Mouse (Mus musculus): ENCODE results near the gene Asb18. TPM values are rescaled to one million over a fixed set of nuclear protein-coding genes. Genes with fewer than 3 reads are reported as not detected.
A peak's percentile ranks its signal among the peaks of the same experiment; 100 is the strongest.

Asb18 gene
- polyA plus RNA-seq, 1 experiment from 2014 or later, result 0.62 TPM

DNA sequence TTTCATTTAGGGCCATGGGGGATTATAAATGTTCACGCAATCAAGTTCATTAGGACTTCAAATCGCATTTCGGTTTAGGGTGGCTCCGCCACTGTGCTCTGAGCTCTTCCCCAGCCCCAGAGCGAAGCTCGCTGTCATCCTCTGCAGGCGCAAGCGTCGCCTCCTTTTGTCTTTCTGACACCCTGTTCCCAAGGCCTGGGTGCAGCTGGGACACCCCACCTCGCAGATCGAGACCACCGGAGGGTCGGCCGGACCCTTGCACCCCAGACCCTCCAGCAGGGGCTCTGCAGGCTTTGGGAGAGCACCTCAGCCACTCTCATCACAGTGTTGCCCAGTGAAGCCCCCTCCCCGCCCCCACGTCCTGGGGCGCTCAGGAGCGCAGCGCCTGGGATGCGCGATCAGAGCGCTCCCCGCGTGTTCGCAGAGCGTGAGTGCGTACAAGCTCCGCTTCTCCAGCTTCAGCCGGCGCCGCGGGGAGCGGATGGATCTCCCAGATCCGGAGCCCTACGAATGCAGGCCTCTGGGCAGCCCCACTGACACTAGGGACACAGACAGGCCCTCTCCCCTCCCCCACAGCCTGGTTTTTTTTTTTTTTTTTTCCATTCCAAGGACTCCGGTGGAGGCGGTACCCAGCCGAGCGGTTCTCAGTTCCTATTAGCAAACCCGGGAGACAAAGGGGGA, 72.6 kb downstream of the Asb18 start:
- H3K36me3 ChIP-seq (ENCODE audit: control insufficient read depth, insufficient read depth, low read length), result no peaks in the 10 kb centered on the region
- H3K4me2 ChIP-seq (ENCODE audit: low read depth, low read length), result peak overlapping the region; percentile 67
- peak overlapping the region; percentile 31 for H3K4me3 ChIP-seq (ENCODE audit: low read depth, low read length)
- H3K27ac ChIP-seq (ENCODE audit: low read depth, low read length), result peak overlapping the region; percentile 73
- peaks cover 15% of the 10 kb centered on the region for H3K4me1 ChIP-seq (ENCODE audit: control insufficient read depth, insufficient read depth, low read length)
- H3K27me3 ChIP-seq (ENCODE audit: control insufficient read depth, insufficient read depth, low read length), result peaks cover 14% of the 10 kb centered on the region
- H3K9me3 ChIP-seq (ENCODE audit: control insufficient read depth, low read length), result no peaks in the 10 kb centered on the region
- H3K9ac ChIP-seq (replicated peaks; ENCODE audit: low read depth, low read length), result peak overlapping the region; percentile 37
- under 1% methylated on average over 40 of the region's 40 CpGs for WGBS
- peak; percentile 55; the same call in 1 of the 2 replicates for ATAC-seq (ENCODE audit: low read depth)

DNA sequence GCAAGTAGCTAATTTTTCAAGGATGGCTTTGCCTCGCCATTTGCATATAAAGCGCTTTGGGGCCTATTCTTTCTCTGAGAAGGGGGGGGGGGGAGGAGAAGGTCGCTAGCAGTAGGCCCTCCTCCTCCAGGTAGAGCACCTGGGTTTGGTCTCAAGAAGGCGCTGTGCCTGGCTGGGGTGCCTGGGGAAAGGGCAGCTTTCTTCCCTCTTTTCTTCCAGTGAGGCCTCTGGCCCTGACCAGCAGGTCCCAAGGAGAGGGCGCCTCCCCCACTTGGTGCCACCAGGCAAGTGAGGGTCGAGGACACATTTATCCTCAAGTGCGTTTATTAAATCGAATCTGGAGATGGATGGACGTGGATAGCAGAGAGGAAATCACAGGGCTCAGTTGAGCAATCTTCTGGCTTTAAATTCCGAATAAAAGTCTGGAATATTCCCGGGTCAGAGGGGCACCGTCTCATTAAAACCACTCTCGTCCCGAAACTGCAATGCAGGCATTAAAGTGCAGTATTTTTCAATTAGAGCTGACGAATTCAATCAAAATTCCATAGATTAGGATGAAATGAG, 73.4 kb downstream of the Asb18 start:
- Histone ChIP-seq H3K36me3 (ENCODE audit: control insufficient read depth, insufficient read depth, low read length) (no peaks in the 10 kb centered on the region), H3K9ac (replicated peaks; ENCODE audit: low read depth, low read length) (no peak overlapping the region), H3K4me2 (ENCODE audit: low read depth, low read length) (peak overlapping the region; percentile 67), H3K27me3 (ENCODE audit: control insufficient read depth, insufficient read depth, low read length) (peaks cover 13% of the 10 kb centered on the region), H3K4me3 (ENCODE audit: low read depth, low read length) (no peak overlapping the region), H3K9me3 (ENCODE audit: control insufficient read depth, low read length) (no peaks in the 10 kb centered on the region), H3K4me1 (ENCODE audit: control insufficient read depth, insufficient read depth, low read length) (peaks cover 15% of the 10 kb centered on the region), H3K27ac (ENCODE audit: low read depth, low read length) (no peak overlapping the region)
- 12% methylated on average over 15 of the region's 15 CpGs for WGBS
- ATAC-seq (ENCODE audit: low read depth), result no peak

DNA sequence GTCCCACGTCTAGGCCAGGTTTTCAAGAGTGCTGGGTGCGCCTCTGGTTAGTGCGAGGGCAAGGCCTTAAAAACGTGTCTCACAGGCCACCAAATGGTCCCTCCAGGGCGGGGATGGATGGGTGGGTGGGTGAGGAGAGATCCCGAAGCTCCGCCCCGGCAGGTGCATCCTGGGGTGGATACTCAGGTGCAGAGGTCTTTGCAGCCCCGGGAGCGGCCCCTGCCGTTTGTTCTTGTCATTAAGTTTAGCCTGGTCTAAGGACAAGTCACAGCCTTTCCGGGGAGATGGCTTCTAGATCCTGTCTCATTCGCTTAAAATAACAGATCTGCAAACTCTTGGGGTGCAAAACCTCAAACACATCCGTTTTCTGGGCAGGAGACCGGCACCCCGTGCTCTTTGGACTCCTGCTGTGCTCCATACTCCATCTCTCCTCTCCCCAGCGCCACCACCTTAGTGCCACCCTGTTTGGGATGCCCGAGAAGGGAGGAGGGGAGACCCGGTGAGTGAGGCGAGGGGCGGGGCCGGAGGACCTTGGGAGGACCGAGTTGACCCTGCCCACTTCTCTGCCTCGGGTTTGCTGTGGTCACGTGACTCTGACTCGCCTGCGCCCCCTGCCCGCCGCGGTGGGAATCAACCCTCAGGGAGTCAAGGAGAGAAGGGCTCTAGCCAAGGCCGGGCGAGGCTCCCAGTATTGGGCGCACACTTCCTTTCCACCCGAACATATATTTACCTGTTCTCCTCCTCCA, 74.3 kb downstream of the Asb18 start:
- H3K36me3 ChIP-seq (ENCODE audit: control insufficient read depth, insufficient read depth, low read length), result no peaks in the 10 kb centered on the region
- H3K4me2 ChIP-seq (ENCODE audit: low read depth, low read length), result peak overlapping the region; percentile 0; the same call in 1 of the 2 replicates
- peaks cover 15% of the 10 kb centered on the region for H3K4me1 ChIP-seq (ENCODE audit: control insufficient read depth, insufficient read depth, low read length)
- 5% methylated on average over 33 of the region's 34 CpGs for WGBS
- no peak overlapping the region for H3K4me3 ChIP-seq (ENCODE audit: low read depth, low read length)
- H3K27me3 ChIP-seq (ENCODE audit: control insufficient read depth, insufficient read depth, low read length), result peaks cover 12% of the 10 kb centered on the region
- no peak overlapping the region for H3K27ac ChIP-seq (ENCODE audit: low read depth, low read length)
- no peaks in the 10 kb centered on the region for H3K9me3 ChIP-seq (ENCODE audit: control insufficient read depth, low read length)
- ATAC-seq (ENCODE audit: low read depth), result 0 out of 2 replicates have a peak, but pooled peaks have one; percentile 13
- H3K9ac ChIP-seq (replicated peaks; ENCODE audit: low read depth, low read length), result no peak overlapping the region

DNA sequence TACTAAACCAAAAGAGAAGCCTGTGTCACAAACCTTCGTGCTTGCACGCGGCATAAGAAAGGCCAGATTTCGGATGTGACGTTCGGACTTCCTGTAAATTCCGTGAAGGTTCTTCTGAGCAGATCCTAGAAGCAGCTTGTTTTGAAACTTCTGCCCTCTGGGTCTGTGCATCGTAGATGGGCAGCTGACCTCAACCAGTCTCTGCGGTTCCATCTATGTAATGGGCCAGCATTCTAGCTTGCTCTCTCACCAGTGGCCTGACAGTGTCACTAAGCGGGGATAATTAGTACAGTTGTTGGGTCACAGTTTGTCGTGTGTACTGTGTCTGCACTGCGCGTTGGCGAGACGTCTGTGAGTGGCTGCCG, 74.9 kb downstream of the Asb18 start:
- H3K36me3 ChIP-seq (ENCODE audit: control insufficient read depth, insufficient read depth, low read length), result no peaks in the 10 kb centered on the region
- WGBS, result 44% methylated on average over 16 of the region's 16 CpGs
- peaks cover 14% of the 10 kb centered on the region for H3K27me3 ChIP-seq (ENCODE audit: control insufficient read depth, insufficient read depth, low read length)
- no peak overlapping the region for H3K4me3 ChIP-seq (ENCODE audit: low read depth, low read length)
- no peak overlapping the region for H3K9ac ChIP-seq (replicated peaks; ENCODE audit: low read depth, low read length)
- H3K4me1 ChIP-seq (ENCODE audit: control insufficient read depth, insufficient read depth, low read length), result peaks cover 15% of the 10 kb centered on the region
- H3K27ac ChIP-seq (ENCODE audit: low read depth, low read length), result no peak overlapping the region
- no peak overlapping the region for H3K4me2 ChIP-seq (ENCODE audit: low read depth, low read length)
- H3K9me3 ChIP-seq (ENCODE audit: control insufficient read depth, low read length), result no peaks in the 10 kb centered on the region
- no peak for ATAC-seq (ENCODE audit: low read depth)

DNA sequence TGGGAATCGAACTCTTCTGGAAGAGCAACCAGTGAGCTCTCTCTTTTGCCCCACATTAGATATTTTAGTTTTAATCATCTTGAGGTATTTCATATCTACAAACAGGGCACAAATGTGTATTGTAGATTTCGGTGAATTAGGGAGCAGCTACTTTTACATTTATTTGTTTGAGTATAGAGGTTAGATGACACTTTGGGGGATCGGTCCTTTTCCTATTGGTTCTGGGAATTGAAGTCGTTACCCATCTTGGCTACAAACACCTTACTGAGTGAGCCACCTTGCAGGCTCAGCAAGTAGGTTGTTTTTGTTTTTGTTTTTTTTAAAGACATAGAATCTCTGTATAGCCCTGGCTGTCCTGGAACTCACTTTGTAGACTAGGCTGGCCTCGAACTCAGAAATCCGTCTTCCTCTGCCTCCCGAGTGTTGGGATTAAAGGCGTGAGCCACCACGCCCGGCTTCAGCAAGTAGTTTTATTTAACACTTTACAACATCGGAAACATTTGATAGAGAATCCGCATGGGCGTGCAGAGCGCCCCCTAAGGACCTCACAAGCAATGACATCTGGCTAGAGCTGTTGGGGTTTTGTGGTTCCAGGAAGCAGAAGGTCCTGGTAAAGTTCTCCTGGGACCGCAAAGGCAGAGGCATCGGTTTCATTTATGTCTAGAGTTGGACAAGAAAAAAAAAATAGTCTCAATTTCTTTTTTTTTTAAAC, 75.4 kb downstream of the Asb18 start:
- Histone ChIP-seq H3K4me2 (ENCODE audit: low read depth, low read length) (no peak overlapping the region), H3K4me3 (ENCODE audit: low read depth, low read length) (no peak overlapping the region), H3K27me3 (ENCODE audit: control insufficient read depth, insufficient read depth, low read length) (peaks cover 11% of the 10 kb centered on the region), H3K4me1 (ENCODE audit: control insufficient read depth, insufficient read depth, low read length) (peaks cover 15% of the 10 kb centered on the region), H3K27ac (ENCODE audit: low read depth, low read length) (no peak overlapping the region), H3K36me3 (ENCODE audit: control insufficient read depth, insufficient read depth, low read length) (no peaks in the 10 kb centered on the region), H3K9me3 (ENCODE audit: control insufficient read depth, low read length) (no peaks in the 10 kb centered on the region), H3K9ac (replicated peaks; ENCODE audit: low read depth, low read length) (no peak overlapping the region)
- WGBS, result 45% methylated on average over 16 of the region's 16 CpGs
- ATAC-seq (ENCODE audit: low read depth), result no peak

DNA sequence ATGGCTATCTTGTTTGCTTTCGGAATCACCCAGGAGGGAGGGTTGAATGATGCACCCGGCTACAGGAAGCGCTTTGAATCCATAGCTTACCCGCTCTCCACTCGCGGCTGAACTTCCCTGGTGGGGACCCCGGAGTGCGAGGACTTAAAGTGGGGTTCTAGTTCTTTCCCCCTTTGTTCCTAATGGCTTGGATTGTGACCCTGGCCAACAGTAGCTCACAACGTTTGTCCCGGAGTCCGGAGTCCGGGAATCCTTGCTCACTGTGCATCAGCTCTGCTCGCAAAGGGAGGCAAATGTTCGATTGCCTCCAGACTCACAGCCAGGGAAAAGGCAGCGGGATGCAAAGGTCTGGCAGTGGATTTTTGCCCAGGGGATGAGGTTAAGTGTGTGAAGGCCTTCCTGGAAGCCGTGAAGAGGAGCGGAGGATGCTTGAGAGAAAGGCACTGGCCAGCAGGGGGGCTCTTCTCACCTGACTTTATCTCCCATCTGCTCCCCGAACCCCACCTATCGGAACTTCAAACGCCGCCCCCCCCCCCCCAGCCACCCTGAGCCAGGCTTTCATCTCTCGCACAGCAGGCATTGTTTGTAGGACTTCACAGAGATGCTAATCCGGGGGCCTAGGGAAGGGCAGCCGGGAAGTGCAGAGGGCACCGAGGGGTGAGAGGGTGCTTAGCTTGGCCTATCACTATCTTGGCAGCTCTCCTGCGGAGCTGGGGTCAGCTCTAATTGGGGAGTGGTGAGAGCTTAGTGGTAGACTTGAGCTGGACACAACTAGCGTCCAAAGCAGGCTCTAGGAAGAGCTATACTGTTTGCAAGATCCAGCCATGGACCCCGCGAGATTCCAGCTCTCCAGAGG, 78.7 kb downstream of the Asb18 start:
- H3K4me2 ChIP-seq (ENCODE audit: low read depth, low read length), result peak overlapping the region; percentile 19
- H3K27ac ChIP-seq (ENCODE audit: low read depth, low read length), result no peak overlapping the region
- no peak overlapping the region for H3K9ac ChIP-seq (replicated peaks; ENCODE audit: low read depth, low read length)
- H3K27me3 ChIP-seq (ENCODE audit: control insufficient read depth, insufficient read depth, low read length), result peaks cover 18% of the 10 kb centered on the region
- WGBS, result 2% methylated on average over 29 of the region's 29 CpGs
- no peak for ATAC-seq (ENCODE audit: low read depth)
- H3K36me3 ChIP-seq (ENCODE audit: control insufficient read depth, insufficient read depth, low read length), result no peaks in the 10 kb centered on the region
- no peaks in the 10 kb centered on the region for H3K9me3 ChIP-seq (ENCODE audit: control insufficient read depth, low read length)
- no peak overlapping the region for H3K4me3 ChIP-seq (ENCODE audit: low read depth, low read length)
- peaks cover 9% of the 10 kb centered on the region for H3K4me1 ChIP-seq (ENCODE audit: control insufficient read depth, insufficient read depth, low read length)

DNA sequence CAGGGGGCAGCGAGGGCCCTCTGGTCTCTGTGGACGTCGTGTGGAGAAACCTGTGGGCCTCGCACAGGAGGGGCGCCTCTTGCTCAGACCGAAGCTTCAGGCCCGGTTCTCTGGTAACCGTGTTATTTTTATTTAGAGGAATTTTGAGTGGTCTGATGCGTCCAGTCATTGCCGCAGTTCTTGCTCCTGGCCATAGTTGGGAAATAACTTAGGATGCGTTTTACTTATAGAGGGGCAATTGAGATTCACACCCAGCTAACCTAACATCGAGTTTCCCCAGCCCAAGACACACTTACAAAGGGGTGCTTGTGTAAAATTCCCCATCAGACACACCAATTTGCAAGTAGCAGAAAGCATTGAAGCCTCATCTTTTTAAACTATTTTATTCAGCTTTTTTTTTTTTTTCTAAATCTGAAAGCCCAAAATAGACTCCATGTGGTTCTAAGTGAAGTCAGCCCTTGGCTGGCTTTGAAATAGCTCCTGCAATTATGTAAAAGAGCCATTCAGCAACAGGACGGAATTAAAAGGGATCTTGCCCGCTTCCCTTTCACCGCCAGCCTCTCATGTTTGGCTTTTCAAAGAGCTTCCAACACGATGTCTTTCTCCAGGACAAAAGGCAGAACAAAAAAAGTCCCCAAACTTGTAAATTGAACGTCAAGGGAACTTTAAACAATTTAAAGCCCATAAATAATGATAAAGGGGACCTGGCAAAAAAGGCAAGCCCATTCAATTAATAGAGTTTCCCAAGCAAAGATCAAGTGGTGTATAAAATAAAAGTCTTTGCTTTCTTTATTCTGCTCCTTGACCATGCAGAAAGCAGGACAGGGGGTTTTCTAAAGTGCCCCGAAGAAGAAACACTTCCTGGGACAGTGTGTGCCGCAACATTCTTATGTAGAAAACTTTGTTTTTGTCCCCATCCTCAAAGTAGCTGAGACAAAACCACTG, 79.9 kb downstream of the Asb18 start:
- no peaks in the 10 kb centered on the region for H3K9me3 ChIP-seq (ENCODE audit: control insufficient read depth, low read length)
- H3K4me3 ChIP-seq (ENCODE audit: low read depth, low read length), result no peak overlapping the region
- no peak overlapping the region for H3K27ac ChIP-seq (ENCODE audit: low read depth, low read length)
- peaks cover 17% of the 10 kb centered on the region for H3K27me3 ChIP-seq (ENCODE audit: control insufficient read depth, insufficient read depth, low read length)
- peak overlapping the region; percentile 37; the same call in 1 of the 2 replicates for H3K4me2 ChIP-seq (ENCODE audit: low read depth, low read length)
- H3K36me3 ChIP-seq (ENCODE audit: control insufficient read depth, insufficient read depth, low read length), result no peaks in the 10 kb centered on the region
- no peak overlapping the region for H3K9ac ChIP-seq (replicated peaks; ENCODE audit: low read depth, low read length)
- peaks cover 11% of the 10 kb centered on the region for H3K4me1 ChIP-seq (ENCODE audit: control insufficient read depth, insufficient read depth, low read length)
- 4% methylated on average over 19 of the region's 19 CpGs for WGBS
- ATAC-seq (ENCODE audit: low read depth), result no peak

All from neural tube, embryonic 14.5 days (tissue).